Mouse (Mus musculus): Measurements from ENCODE around the gene Mrap2. TPM values are rescaled to one million over a fixed set of nuclear protein-coding genes. Genes with fewer than 3 reads are reported as not detected.

Gene Mrap2
- polyA plus RNA-seq, 1 experiment from 2014 or later = not detected

- no peak overlapping the region for H3K27ac ChIP-seq
- no peaks in the 10 kb centered on the region for H3K36me3 ChIP-seq
- DNase-seq (ENCODE audit: low spot score) = no peak
- no peaks in the 10 kb centered on the region for H3K9me3 ChIP-seq
- peaks cover 43% of the 10 kb centered on the region for H3K27me3 ChIP-seq (ENCODE audit: insufficient read depth, poor library complexity, severe bottlenecking)
- peaks cover 8% of the 10 kb centered on the region for H3K4me1 ChIP-seq
- WGBS = 77% methylated on average over 4 of the region's 4 CpGs
- no peak overlapping the region for H3K4me3 ChIP-seq
These were observed 2.3 kb downstream of the Mrap2 start for GRCm38 (mm10) chr9:87146400-87146799.

GRCm38 (mm10) chr9:87147927-87148326, 3.8 kb downstream of the Mrap2 start:
- no peak for DNase-seq (ENCODE audit: low spot score)
- H3K4me1 ChIP-seq = peaks cover 8% of the 10 kb centered on the region
- no peaks in the 10 kb centered on the region for H3K36me3 ChIP-seq
- WGBS = 63% methylated on average over 2 of the region's 2 CpGs
- H3K27ac ChIP-seq = no peak overlapping the region
- H3K9me3 ChIP-seq = no peaks in the 10 kb centered on the region
- H3K4me3 ChIP-seq = no peak overlapping the region
- peaks cover 43% of the 10 kb centered on the region for H3K27me3 ChIP-seq (ENCODE audit: insufficient read depth, poor library complexity, severe bottlenecking)

- Histone ChIP-seq H3K36me3 (no peaks in the 10 kb centered on the region), H3K4me1 (no peaks in the 10 kb centered on the region), H3K9me3 (no peaks in the 10 kb centered on the region), H3K27ac (no peak overlapping the region), H3K27me3 (ENCODE audit: insufficient read depth, poor library complexity, severe bottlenecking) (no peaks in the 10 kb centered on the region), H3K4me3 (no peak overlapping the region)
- no peak for DNase-seq (ENCODE audit: low spot score)
- 86% methylated on average over 1 of the region's 1 CpGs for WGBS
These were observed 8.7 kb downstream of the Mrap2 start for GRCm38 (mm10) chr9:87152641-87153325.

- WGBS = 73% methylated on average over 4 of the region's 4 CpGs
- Histone ChIP-seq H3K4me1 (0 out of 2 replicates have a peak, but pooled peaks cover 4% of the 10 kb centered on the region), H3K9me3 (no peaks in the 10 kb centered on the region), H3K27me3 (ENCODE audit: insufficient read depth, poor library complexity, severe bottlenecking) (no peaks in the 10 kb centered on the region), H3K27ac (no peak overlapping the region), H3K4me3 (no peak overlapping the region), H3K36me3 (no peaks in the 10 kb centered on the region)
- DNase-seq (ENCODE audit: low spot score) = no peak
These were observed 18.5 kb downstream of the Mrap2 start for GRCm38 (mm10) chr9:87162559-87162958.

- Histone ChIP-seq H3K27ac (no peak overlapping the region), H3K9me3 (no peaks in the 10 kb centered on the region), H3K36me3 (no peaks in the 10 kb centered on the region), H3K4me1 (0 out of 2 replicates have a peak, but pooled peaks cover 4% of the 10 kb centered on the region), H3K4me3 (no peak overlapping the region), H3K27me3 (ENCODE audit: insufficient read depth, poor library complexity, severe bottlenecking) (no peaks in the 10 kb centered on the region)
- 63% methylated on average over 9 of the region's 9 CpGs for WGBS
- no peak for DNase-seq (ENCODE audit: low spot score)
These were observed 23.1 kb downstream of the Mrap2 start for GRCm38 (mm10) chr9:87167001-87167830.

- no peaks in the 10 kb centered on the region for H3K27me3 ChIP-seq (ENCODE audit: insufficient read depth, poor library complexity, severe bottlenecking)
- WGBS = 55% methylated on average over 3 of the region's 3 CpGs
These were observed 23.9 kb downstream of the Mrap2 start for GRCm38 (mm10) chr9:87168051-87168450.

GRCm38 (mm10) chr9:87169144-87169543, 25.0 kb downstream of the Mrap2 start:
- H3K27me3 ChIP-seq (ENCODE audit: insufficient read depth, poor library complexity, severe bottlenecking) = no peaks in the 10 kb centered on the region
- H3K4me3 ChIP-seq = no peak overlapping the region
- 82% methylated on average over 12 of the region's 12 CpGs for WGBS
- H3K9me3 ChIP-seq = no peaks in the 10 kb centered on the region
- H3K4me1 ChIP-seq = no peaks in the 10 kb centered on the region
- DNase-seq (ENCODE audit: low spot score) = no peak
- H3K27ac ChIP-seq = no peak overlapping the region
- no peaks in the 10 kb centered on the region for H3K36me3 ChIP-seq

More at GRCm38 (mm10) chr9:87168051-87168450, 23.9 kb downstream of the Mrap2 start:
- Histone ChIP-seq H3K27ac (no peak overlapping the region), H3K4me3 (no peak overlapping the region), H3K9me3 (no peaks in the 10 kb centered on the region), H3K4me1 (0 out of 2 replicates have a peak, but pooled peaks cover 3% of the 10 kb centered on the region), H3K36me3 (no peaks in the 10 kb centered on the region)
- no peak for DNase-seq (ENCODE audit: low spot score)

GRCm38 (mm10) chr9:87170891-87171290, 26.8 kb downstream of the Mrap2 start:
- WGBS = 90% methylated on average over 3 of the region's 3 CpGs
- Histone ChIP-seq H3K27ac (no peak overlapping the region), H3K4me3 (no peak overlapping the region), H3K27me3 (ENCODE audit: insufficient read depth, poor library complexity, severe bottlenecking) (no peaks in the 10 kb centered on the region), H3K36me3 (no peaks in the 10 kb centered on the region), H3K4me1 (no peaks in the 10 kb centered on the region), H3K9me3 (no peaks in the 10 kb centered on the region)
- DNase-seq (ENCODE audit: low spot score) = no peak

GRCm38 (mm10) chr9:87171517-87171916, 27.4 kb downstream of the Mrap2 start:
- H3K4me1 ChIP-seq = no peaks in the 10 kb centered on the region
- H3K27me3 ChIP-seq (ENCODE audit: insufficient read depth, poor library complexity, severe bottlenecking) = no peaks in the 10 kb centered on the region
- H3K9me3 ChIP-seq = no peaks in the 10 kb centered on the region
- no peak for DNase-seq (ENCODE audit: low spot score)
- no peaks in the 10 kb centered on the region for H3K36me3 ChIP-seq
- no peak overlapping the region for H3K4me3 ChIP-seq
- 81% methylated on average over 3 of the region's 3 CpGs for WGBS
- no peak overlapping the region for H3K27ac ChIP-seq

- no peaks in the 10 kb centered on the region for H3K4me1 ChIP-seq
- no peaks in the 10 kb centered on the region for H3K36me3 ChIP-seq
- 62% methylated on average over 7 of the region's 7 CpGs for WGBS
- no peak overlapping the region for H3K4me3 ChIP-seq
- no peak overlapping the region for H3K27ac ChIP-seq
- DNase-seq (ENCODE audit: low spot score) = no peak
- no peaks in the 10 kb centered on the region for H3K27me3 ChIP-seq (ENCODE audit: insufficient read depth, poor library complexity, severe bottlenecking)
- no peaks in the 10 kb centered on the region for H3K9me3 ChIP-seq
These were observed 34.4 kb downstream of the Mrap2 start for GRCm38 (mm10) chr9:87178534-87178933.

GRCm38 (mm10) chr9:87182231-87182630, 38.1 kb downstream of the Mrap2 start:
- no peak overlapping the region for H3K27ac ChIP-seq
- no peaks in the 10 kb centered on the region for H3K27me3 ChIP-seq (ENCODE audit: insufficient read depth, poor library complexity, severe bottlenecking)
- H3K9me3 ChIP-seq = no peaks in the 10 kb centered on the region
- H3K4me3 ChIP-seq = no peak overlapping the region
- no peaks in the 10 kb centered on the region for H3K4me1 ChIP-seq
- no peak for DNase-seq (ENCODE audit: low spot score)
- no peaks in the 10 kb centered on the region for H3K36me3 ChIP-seq
- 84% methylated on average over 10 of the region's 10 CpGs for WGBS

- no peak overlapping the region for H3K27ac ChIP-seq
- H3K9me3 ChIP-seq = no peaks in the 10 kb centered on the region
- H3K27me3 ChIP-seq (ENCODE audit: insufficient read depth, poor library complexity, severe bottlenecking) = no peaks in the 10 kb centered on the region
- no peak for DNase-seq (ENCODE audit: low spot score)
- 86% methylated on average over 4 of the region's 4 CpGs for WGBS
- H3K36me3 ChIP-seq = peaks cover 24% of the 10 kb centered on the region
- H3K4me1 ChIP-seq = no peaks in the 10 kb centered on the region
- no peak overlapping the region for H3K4me3 ChIP-seq
These were observed 43.2 kb downstream of the Mrap2 start for GRCm38 (mm10) chr9:87187336-87187735.

- Histone ChIP-seq H3K9me3 (no peaks in the 10 kb centered on the region), H3K27ac (no peak overlapping the region), H3K36me3 (peaks cover 38% of the 10 kb centered on the region), H3K27me3 (ENCODE audit: insufficient read depth, poor library complexity, severe bottlenecking) (no peaks in the 10 kb centered on the region), H3K4me3 (no peak overlapping the region), H3K4me1 (no peaks in the 10 kb centered on the region)
- DNase-seq (ENCODE audit: low spot score) = no peak
- 90% methylated on average over 1 of the region's 1 CpGs for WGBS
These were observed 49.6 kb downstream of the Mrap2 start for GRCm38 (mm10) chr9:87193721-87194120.
